Mouse (Mus musculus) neural tube, embryonic 15.5 days (tissue): Measurements from ENCODE around the gene Cenpf. TPM values are rescaled to one million over a fixed set of nuclear protein-coding genes. Genes with fewer than 3 reads are reported as not detected.
"Not testable (repeated sequence)": the region's sequence is repeated elsewhere in the genome, so short reads cannot be mapped to it uniquely, and the experiment has no call there.

Experiments
- ATAC-seq: fragments of 200-750 bp; cut with Nextera tagmentation; 2 replicates; pipeline ENCODE4 v1.8.0; 2017; ENCODE audit warnings: mild to moderate bottlenecking, moderate TSS enrichment, moderate library complexity; ENCODE audit not compliant: low FRiP score
- H3K27ac ChIP-seq: fragments of 300-500 bp; sonication (generic); replicated peaks from 2 replicates; pipeline ENCODE4 v1.5.1; 2015; ENCODE audit warnings: mild to moderate bottlenecking, inconsistent platforms
- H3K27me3 ChIP-seq: fragments of 300-500 bp; sonication (generic); replicated peaks from 2 replicates; pipeline ENCODE4 v1.6.1; 2015; ENCODE audit warnings: inconsistent platforms
- H3K36me3 ChIP-seq: fragments of 300-500 bp; sonication (generic); 2 replicates; pipeline ENCODE4 v1.6.1; 2015; ENCODE audit warnings: inconsistent platforms
- H3K4me1 ChIP-seq: fragments of 300-500 bp; sonication (generic); 2 replicates; pipeline ENCODE4 v1.6.1; 2015; ENCODE audit warnings: inconsistent platforms
- H3K4me2 ChIP-seq: fragments of 300-500 bp; sonication (generic); 2 replicates; pipeline ENCODE4 v1.6.1; 2015; ENCODE audit warnings: inconsistent platforms, mild to moderate bottlenecking, moderate library complexity
- H3K4me3 ChIP-seq: fragments of 300-500 bp; sonication (generic); replicated peaks from 2 replicates; pipeline ENCODE4 v1.5.1; 2015; ENCODE audit warnings: mild to moderate bottlenecking, inconsistent platforms
- H3K9ac ChIP-seq: fragments of 300-500 bp; sonication (generic); replicated peaks from 2 replicates; pipeline ENCODE4 v1.6.1; 2015; ENCODE audit warnings: mild to moderate bottlenecking, inconsistent platforms
- H3K9me3 ChIP-seq: fragments of 300-500 bp; sonication (generic); replicated peaks from 2 replicates; pipeline ENCODE4 v1.6.1; 2016; ENCODE audit warnings: inconsistent platforms
- WGBS: fragments of 180-500 bp; shearing (Covaris S2); methylation state at CpG from one replicate; pipeline ENCODE4 v1.1.7; 2015; ENCODE audit warnings: mixed read lengths; 5-methylcytosine and 5-hydroxymethylcytosine counted together
- polyA plus RNA-seq: library from polyadenylated mRNA; unstranded; fragments of >200 nt; fragmentation: Nextera tagmentation; extraction: Ambion mirVana; gene quantifications from 2 replicates; pipeline ENCODE4 v1.2.1, GENCODE M21; 2015

Cenpf gene
- polyA plus RNA-seq, 1 experiment from 2014 or later: 11.2 TPM

DNA sequence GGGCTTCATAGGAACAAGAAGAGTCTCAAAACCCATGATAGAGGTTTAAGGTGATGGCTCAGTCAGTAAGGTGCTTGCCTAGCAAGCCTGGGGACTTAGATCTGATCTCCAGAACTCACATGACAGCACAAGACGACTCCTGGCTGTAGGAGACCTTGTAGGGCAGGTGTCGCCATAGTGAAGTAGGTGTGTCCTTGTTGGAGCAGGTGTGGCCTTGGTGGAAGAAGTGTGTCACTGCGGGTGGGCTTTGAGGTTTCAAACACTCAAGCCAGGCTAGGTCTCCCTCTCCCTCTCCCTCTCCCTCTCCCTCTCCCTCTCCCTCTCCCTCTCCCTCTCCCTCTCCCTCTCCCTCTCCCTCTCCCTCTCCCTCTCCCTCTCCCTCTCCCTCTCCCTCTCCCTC, 4.6 kb upstream of the Cenpf start:
- ATAC-seq, H3K9ac ChIP-seq, H3K4me3 ChIP-seq, H3K4me2 ChIP-seq, H3K27ac ChIP-seq, H3K27me3 ChIP-seq, H3K9me3 ChIP-seq, H3K36me3 ChIP-seq: not testable (repeated sequence)
- WGBS: 52% methylated on average over 3 of the region's 3 CpGs
- H3K4me1 ChIP-seq: peaks cover 12% of the 10 kb centered on the region

DNA sequence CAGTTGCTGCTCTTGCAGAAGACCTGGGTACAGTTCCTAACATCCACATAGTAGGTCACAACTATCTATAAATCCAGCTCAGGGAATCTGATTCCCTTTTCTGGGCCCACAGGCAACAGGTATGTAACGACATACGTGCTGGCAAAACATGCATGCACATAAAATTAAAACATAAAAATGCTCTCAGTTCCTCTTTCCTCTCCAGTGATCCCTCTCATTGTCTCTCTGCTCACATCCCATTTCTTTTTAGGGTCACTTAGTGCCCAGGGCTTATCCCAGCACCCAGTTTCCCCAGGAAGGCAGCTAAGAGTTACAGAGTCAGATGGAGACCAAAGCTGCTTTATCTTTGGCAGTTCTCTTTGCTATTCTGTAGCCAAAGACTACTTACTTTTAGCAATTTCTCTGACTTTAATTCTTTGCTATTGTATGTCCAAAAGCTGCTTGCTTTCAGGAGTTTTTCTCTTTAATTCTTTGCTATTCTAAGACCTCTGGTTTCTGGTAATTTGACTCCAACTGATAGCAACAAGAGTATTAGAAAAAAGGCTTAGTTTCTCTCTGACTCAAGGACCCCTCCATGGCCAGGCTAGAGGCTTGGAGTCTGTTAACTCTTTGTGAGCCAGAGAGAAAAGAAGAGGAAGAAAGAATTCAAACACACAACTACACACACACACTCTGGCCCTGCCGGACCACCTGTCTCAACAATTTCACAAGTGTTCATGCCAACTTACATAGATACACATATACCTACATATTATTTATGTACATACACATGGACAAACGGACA, 1.4 kb upstream of the Cenpf start:
- H3K4me3 ChIP-seq: no peak overlapping the region; the same call in 1 of the 2 replicates

DNA sequence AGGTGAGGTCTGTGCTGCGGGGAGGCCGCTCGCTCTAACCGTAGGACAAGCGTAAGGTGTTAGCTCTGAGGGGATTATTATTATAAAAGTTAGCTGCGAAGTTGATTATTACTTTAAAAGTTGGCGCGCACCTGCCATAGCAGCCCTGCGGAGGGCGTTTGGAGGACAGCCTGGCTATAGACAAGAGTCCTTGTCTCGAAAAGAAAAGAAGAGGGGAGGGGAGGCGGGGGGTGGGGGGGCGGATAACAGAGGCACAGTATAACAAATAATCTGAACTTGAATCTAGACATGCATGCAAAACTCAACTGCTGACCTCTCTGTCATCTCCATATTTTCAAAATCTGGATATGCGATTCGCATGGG, 483 bp upstream of the Cenpf start:
- Histone ChIP-seq H3K36me3 (no peaks in the 10 kb centered on the region), H3K27ac (no peak overlapping the region), H3K9me3 (no peaks in the 10 kb centered on the region), H3K4me2 (peak overlapping the region; percentile 85), H3K4me3 (peak overlapping the region; percentile 54), H3K27me3 (no peaks in the 10 kb centered on the region), H3K4me1 (peaks cover 17% of the 10 kb centered on the region), H3K9ac (no peak overlapping the region)
- ATAC-seq: peak; percentile 64; the same call in 1 of the 2 replicates
- 3% methylated on average over 13 of the region's 15 CpGs for WGBS

More for the DNA sequence above, 1.4 kb upstream of the Cenpf start:
- Histone ChIP-seq H3K9me3 (no peaks in the 10 kb centered on the region), H3K27me3 (no peaks in the 10 kb centered on the region), H3K4me1 (peaks cover 17% of the 10 kb centered on the region), H3K9ac (no peak overlapping the region), H3K36me3 (no peaks in the 10 kb centered on the region), H3K4me2 (peak overlapping the region; percentile 85), H3K27ac (no peak overlapping the region)
- ATAC-seq: no peak
- 27% methylated on average over 4 of the region's 4 CpGs for WGBS

DNA sequence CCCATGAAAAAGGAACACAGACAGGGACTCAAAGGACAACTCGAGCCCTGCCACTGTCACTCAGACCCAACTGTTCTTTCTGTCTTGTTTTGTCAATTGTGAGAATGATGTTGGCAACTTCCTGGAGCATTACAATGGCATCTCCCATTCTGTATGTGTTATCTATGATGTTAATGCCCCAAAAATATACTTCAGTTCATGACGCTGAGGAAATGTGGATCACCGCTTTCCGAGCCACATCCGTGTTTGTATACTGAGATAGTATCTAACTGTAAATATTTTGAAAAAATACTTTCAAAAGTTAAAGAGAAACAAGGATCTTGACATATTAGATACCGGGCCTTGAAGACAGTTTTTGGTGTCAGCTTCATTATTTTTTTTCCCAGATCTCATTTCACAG, 1.9 kb downstream of the Cenpf start:
- 89% methylated on average over 6 of the region's 6 CpGs for WGBS
- no peak for ATAC-seq
- H3K4me2 ChIP-seq: no peak overlapping the region

DNA sequence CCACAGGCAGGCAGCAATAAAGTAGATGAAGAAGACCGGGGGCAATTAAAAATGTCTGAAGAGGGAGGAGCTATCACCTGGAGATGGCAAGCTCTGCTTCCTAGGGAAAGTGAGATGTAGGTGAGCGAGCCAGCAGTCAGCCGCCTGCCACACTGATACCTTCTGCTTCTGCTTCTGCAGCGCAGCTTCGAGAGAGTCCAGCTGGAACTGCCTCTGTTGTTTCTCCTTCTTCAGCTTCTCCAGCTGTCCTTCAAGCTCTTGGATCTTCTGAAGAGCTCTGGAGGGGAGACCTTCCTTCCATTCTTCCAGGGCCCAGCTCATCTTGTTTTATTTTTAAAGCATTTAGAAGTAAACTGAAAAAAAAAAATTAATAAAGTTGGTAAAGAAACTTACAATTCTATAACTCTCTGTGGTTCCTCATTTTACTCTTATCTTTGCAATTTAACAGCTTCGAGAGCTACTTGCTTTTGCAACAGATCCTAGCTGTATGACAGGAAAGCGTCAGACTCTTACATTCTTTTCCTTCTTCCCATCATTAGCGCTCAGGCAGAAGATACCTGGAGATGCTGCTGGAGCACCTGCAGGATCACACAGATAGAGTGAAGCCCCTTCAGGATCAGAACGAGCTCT, 3.0 kb downstream of the Cenpf start:
- Histone ChIP-seq H3K27me3 (no peaks in the 10 kb centered on the region), H3K4me1 (peaks cover 17% of the 10 kb centered on the region), H3K36me3 (no peaks in the 10 kb centered on the region), H3K27ac (no peak overlapping the region), H3K9me3 (no peaks in the 10 kb centered on the region), H3K9ac (no peak overlapping the region), H3K4me2 (no peak overlapping the region), H3K4me3 (no peak overlapping the region)
- no peak for ATAC-seq
- 97% methylated on average over 9 of the region's 9 CpGs for WGBS

More for the DNA sequence above, 1.9 kb downstream of the Cenpf start:
- Histone ChIP-seq H3K36me3 (no peaks in the 10 kb centered on the region), H3K27ac (no peak overlapping the region), H3K9me3 (no peaks in the 10 kb centered on the region), H3K27me3 (no peaks in the 10 kb centered on the region), H3K4me3 (no peak overlapping the region), H3K4me1 (peaks cover 17% of the 10 kb centered on the region), H3K9ac (no peak overlapping the region)

DNA sequence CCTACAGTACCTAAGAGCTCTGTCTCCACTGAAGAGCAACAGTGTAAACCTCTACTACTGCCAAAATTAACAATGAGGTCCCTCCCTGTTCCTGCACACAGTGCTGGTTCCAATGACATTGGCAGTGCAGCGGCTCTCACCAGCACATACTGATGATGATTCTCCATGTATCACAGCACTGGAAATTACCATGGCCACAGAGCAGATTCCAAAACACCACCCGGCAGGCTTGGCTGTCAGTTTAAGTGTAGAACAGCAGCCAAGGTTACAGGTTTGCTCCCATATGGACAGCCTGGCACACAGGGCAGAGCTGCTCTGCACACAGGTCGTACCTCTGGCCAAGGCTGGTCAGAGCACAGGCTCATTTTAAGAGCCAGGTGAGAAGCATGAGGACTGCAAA, 8.3 kb downstream of the Cenpf start:
- H3K4me1 ChIP-seq: no peaks in the 10 kb centered on the region
- H3K4me2 ChIP-seq: no peak overlapping the region
- 97% methylated on average over 3 of the region's 3 CpGs for WGBS
- H3K9ac ChIP-seq: no peak overlapping the region
- H3K36me3 ChIP-seq: no peaks in the 10 kb centered on the region
- no peaks in the 10 kb centered on the region for H3K9me3 ChIP-seq
- no peak for ATAC-seq
- H3K27ac ChIP-seq: no peak overlapping the region
- H3K4me3 ChIP-seq: no peak overlapping the region
- H3K27me3 ChIP-seq: no peaks in the 10 kb centered on the region

DNA sequence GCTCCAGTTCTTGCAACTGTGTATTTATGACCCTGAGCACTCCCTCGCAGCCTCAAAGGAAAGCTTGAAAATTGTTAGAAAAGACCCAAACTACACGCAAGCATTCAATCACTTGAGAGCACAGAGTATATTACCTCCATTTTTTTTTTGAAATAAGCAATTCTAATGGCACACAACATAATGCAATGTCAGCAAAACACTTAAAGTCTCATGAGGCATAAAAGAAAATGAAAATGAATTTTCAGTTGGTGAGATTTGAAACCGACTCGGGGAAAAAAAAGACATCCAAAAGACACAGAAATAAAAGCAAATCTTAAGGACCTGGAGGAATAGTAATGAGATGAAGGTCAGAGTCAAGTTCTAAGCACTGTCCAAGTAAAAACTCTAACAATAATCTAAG, 11.9 kb downstream of the Cenpf start:
- ATAC-seq: no peak

DNA sequence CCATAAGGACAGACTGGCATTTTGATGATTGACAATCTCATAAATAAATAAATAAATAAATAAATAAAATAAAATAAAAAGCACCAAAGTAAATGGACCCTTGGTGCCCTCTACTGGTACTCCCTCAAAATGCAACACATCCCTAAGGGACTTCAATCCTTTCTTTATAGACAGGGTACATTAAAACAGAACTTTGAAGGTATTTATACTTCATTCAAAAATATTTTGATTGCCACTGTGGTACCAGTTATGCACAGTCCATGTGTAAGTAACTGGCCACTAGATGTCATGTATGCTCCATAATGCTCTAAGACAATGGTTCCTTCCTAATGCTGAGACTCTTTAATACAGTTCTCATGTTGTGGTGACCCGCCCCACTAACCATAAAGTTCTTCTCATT, 12.5 kb downstream of the Cenpf start:
- 100% methylated on average over 1 of the region's 1 CpGs for WGBS
- Histone ChIP-seq H3K9ac (no peak overlapping the region), H3K4me3 (no peak overlapping the region), H3K36me3 (no peaks in the 10 kb centered on the region), H3K4me1 (peaks cover 3% of the 10 kb centered on the region; the same call in 1 of the 2 replicates), H3K4me2 (no peak overlapping the region), H3K9me3 (no peaks in the 10 kb centered on the region), H3K27ac (no peak overlapping the region), H3K27me3 (no peaks in the 10 kb centered on the region)
- no peak for ATAC-seq

More for the DNA sequence above, 11.9 kb downstream of the Cenpf start:
- no peak overlapping the region for H3K4me3 ChIP-seq
- no peaks in the 10 kb centered on the region for H3K27me3 ChIP-seq
- no peak overlapping the region for H3K4me2 ChIP-seq
- H3K27ac ChIP-seq: no peak overlapping the region
- no peaks in the 10 kb centered on the region for H3K9me3 ChIP-seq
- 91% methylated on average over 4 of the region's 4 CpGs for WGBS
- no peaks in the 10 kb centered on the region for H3K36me3 ChIP-seq
- H3K9ac ChIP-seq: no peak overlapping the region
- H3K4me1 ChIP-seq: peaks cover 3% of the 10 kb centered on the region; the same call in 1 of the 2 replicates

DNA sequence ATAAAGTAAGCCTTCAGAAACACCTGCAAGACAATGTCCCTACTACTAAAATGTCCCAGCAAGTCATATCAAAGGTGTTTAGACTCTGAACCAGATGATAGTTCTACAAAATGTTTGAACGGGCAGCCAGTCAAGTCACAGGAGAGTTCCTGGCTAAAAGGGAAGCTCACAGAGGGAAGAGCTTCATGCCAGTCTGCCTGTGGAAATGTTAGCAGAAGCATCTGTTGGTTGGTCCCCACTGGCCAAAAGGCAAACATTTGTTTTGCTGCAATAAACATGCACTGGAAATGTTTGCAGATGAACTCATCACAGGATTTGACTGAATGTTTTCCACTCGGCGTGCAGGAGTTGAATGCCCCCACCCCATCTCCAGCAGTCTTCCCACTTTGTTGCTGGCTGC, 21.9 kb downstream of the Cenpf start:
- Histone ChIP-seq H3K9ac (no peak overlapping the region), H3K27me3 (no peaks in the 10 kb centered on the region), H3K4me3 (no peak overlapping the region), H3K27ac (no peak overlapping the region), H3K9me3 (no peaks in the 10 kb centered on the region), H3K36me3 (no peaks in the 10 kb centered on the region), H3K4me2 (no peak overlapping the region), H3K4me1 (peaks cover 4% of the 10 kb centered on the region; the same call in 1 of the 2 replicates)
- ATAC-seq: no peak
- WGBS: 74% methylated on average over 3 of the region's 3 CpGs

DNA sequence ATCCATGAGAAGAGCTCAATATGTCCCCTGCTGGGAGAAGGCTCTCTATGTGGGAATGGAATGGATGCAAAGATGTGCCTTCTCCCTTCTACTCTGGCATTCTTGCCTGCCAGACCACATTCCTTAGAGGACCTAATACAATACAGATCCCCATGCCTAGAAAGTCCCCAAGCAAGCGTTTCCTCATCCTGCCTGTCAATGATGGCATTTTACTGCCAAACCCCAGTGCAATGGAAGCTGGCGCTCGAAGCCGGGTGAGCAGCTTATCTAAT, 23.1 kb downstream of the Cenpf start:
- 76% methylated on average over 4 of the region's 4 CpGs for WGBS
- H3K9ac ChIP-seq: no peak overlapping the region
- no peak for ATAC-seq

DNA sequence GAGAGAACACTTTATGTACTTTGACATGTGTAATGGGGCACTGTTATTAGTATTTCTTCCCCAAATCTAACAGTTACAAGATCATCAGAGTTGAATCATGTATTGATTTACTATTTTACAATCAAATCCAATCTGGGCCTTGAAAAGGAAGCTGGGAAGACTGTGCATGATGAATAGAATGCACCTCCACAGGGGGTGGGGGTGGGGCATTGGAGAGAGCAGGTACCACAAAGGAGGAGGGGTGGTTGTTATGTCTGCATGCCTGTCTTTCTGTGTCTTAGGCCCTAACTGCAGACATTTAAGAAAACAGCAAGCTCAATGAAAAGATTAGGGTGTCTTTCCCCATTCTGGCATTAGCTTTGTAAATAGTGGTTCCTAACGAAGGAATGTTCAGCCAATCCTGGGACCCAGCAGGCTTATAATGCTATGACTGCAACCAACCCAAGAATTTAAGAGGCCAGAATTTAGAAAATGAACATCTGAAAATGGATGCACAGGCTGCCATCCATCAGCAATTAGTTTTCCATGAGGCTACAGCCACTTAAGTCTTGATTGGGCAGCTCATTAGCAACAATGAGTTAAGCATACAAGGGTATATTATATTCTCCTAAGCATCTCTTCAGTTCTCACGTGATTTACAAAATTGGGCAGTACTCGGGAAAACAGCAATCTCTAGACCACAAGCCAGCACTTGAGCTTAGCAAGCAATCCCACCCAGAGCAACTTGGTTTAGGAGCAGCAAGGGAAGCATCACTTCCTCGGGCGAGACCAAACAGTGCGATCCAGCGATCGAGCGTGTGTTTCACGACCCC, 23.6 kb downstream of the Cenpf start:
- H3K4me2 ChIP-seq: no peak overlapping the region
- peak; percentile 63; the same call in 1 of the 2 replicates for ATAC-seq
- WGBS: 62% methylated on average over 10 of the region's 10 CpGs
- no peak overlapping the region for H3K9ac ChIP-seq
- peak overlapping the region; percentile 28 for H3K27ac ChIP-seq
- peaks cover 4% of the 10 kb centered on the region; the same call in 1 of the 2 replicates for H3K4me1 ChIP-seq
- H3K27me3 ChIP-seq: no peaks in the 10 kb centered on the region
- H3K4me3 ChIP-seq: no peak overlapping the region
- H3K9me3 ChIP-seq: no peaks in the 10 kb centered on the region
- H3K36me3 ChIP-seq: no peaks in the 10 kb centered on the region

More for the DNA sequence above, 23.1 kb downstream of the Cenpf start:
- H3K27me3 ChIP-seq: no peaks in the 10 kb centered on the region
- peaks cover 4% of the 10 kb centered on the region; the same call in 1 of the 2 replicates for H3K4me1 ChIP-seq
- H3K36me3 ChIP-seq: no peaks in the 10 kb centered on the region
- H3K27ac ChIP-seq: peak overlapping the region; percentile 28; the same call in 1 of the 2 replicates
- no peak overlapping the region for H3K4me3 ChIP-seq
- no peaks in the 10 kb centered on the region for H3K9me3 ChIP-seq
- no peak overlapping the region for H3K4me2 ChIP-seq
